Mouse (Mus musculus) olfactory bulb, adult 2 months (tissue): ENCODE measurements around the gene Lats2.

ENCODE experiments used
- CTCF ChIP-seq: fragments of 200-500 bp; IDR thresholded peaks from 2 replicates; pipeline ENCODE4 v1.5.1; 2012; ENCODE audit warnings: low read depth, mild to moderate bottlenecking, low read length, moderate library complexity; ENCODE audit not compliant: insufficient read depth
- POLR2A ChIP-seq: fragments of 200-500 bp; IDR thresholded peaks from 2 replicates; pipeline ENCODE4 v1.6.1; 2012; ENCODE audit warnings: mild to moderate bottlenecking, low read depth, low read length, moderate library complexity; ENCODE audit not compliant: insufficient read depth

DNA sequence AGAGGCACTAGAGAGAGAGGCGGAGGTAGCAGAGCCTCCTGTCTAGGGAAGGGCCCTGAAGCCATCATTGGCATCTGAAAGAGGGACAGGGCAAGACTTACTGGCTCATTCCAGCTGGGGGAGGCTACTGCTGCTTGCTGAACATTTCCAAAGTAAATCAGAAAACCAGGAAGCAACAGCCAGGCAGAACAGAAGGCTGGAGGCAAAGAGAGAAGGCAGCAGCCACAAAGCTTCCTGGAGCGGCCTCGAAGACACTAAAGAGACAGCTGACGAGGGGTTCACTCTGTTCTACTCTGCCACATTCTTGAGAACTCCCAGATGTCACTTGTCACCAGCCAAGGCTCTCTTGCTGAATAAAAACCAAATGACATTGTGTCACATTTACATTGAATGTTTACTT lies 33.7 kb downstream of the Lats2 start:
- no peak for TF ChIP-seq CTCF
- no peak for TF ChIP-seq POLR2A
